In the genomic region with DNA sequence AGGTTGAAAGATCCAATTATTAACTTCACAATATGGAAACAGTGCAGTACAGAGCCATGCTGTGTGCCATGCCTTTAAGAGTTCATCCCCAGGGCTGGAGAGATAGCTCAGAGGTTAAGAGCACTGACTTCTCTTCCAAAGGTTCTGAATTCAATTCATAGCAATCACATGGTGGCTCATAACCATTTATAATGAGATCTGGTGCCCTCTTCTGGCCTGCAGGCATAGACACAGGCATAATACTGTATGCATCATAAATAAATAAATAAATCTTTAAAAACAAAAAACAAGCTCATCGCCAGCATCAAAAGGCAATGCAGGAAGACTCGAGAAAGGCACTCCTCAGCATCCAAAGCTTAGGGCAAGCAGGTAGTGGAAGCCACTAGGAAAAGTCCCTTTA, we compare ENCODE assay signal across 18 mouse cellular contexts. TPM values are rescaled to one million over a fixed set of nuclear protein-coding genes. Genes with fewer than 3 reads are reported as not detected.
DNase-seq lines count a peak whose midpoint lies in the region; ATAC-seq and TF ChIP-seq lines count a peak whose summit lies in the region.
"Had no signal": no experiment of that assay in that cellular context is flagged by ENCODE, and none has a peak within 500 bp of the region (broad histone marks: within the 10 kb centered on the region; RNA-seq: fewer than 3 reads in every experiment).

No protein-coding gene starts in this region.

- H3K27me3 ChIP-seq in liver, embryonic 14.5 days (ENCODE audit: control insufficient read depth, insufficient read depth, low read length): no peaks in the 10 kb centered on the region
- no peaks in the 10 kb centered on the region for H3K27me3 ChIP-seq in liver, embryonic 11.5 days (replicated peaks; ENCODE audit: control insufficient read depth, insufficient read depth, low read length)
- H3K27me3 ChIP-seq: heart, embryonic 12.5 days had no signal

- no peak overlapping the region for H3K4me2 ChIP-seq in liver, embryonic 14.5 days (ENCODE audit: low read depth)
- no peak overlapping the region for H3K4me2 ChIP-seq in liver, embryonic 11.5 days
- H3K4me2 ChIP-seq: heart, embryonic 12.5 days had no signal

- intact Hi-C loops in gastrocnemius, adult 2 months (cut with DNase I): no loop called here
- intact Hi-C loops in gastrocnemius, postnatal 14 days (cut with DNase I; ENCODE audit: low total_unique reads): no loop called here

- TF ChIP-seq EP300 in liver, embryonic 14.5 days (IDR thresholded peaks at IDR 0.05; ENCODE audit: low read depth): no peak

- H3K36me3 ChIP-seq in liver, embryonic 14.5 days (replicated peaks; ENCODE audit: control insufficient read depth, insufficient read depth, low read depth): peaks cover 9% of the 10 kb centered on the region
- H3K36me3 ChIP-seq in liver, embryonic 11.5 days (ENCODE audit: control insufficient read depth, insufficient read depth, low read length): peaks cover 4% of the 10 kb centered on the region; the same call in 1 of the 2 replicates

- no peaks in the 10 kb centered on the region for H3K9me3 ChIP-seq in liver, embryonic 14.5 days (ENCODE audit: control insufficient read depth, low read length)
- no peaks in the 10 kb centered on the region for H3K9me3 ChIP-seq in liver, embryonic 11.5 days (ENCODE audit: control insufficient read depth, low read length)
- H3K9me3 ChIP-seq: embryonic facial prominence, embryonic 10.5 days; heart, embryonic 12.5 days; limb, embryonic 10.5 days had no signal

- H3K27ac ChIP-seq in gastrocnemius, adult 2 months: no peak overlapping the region
- no peak overlapping the region for H3K27ac ChIP-seq in liver, embryonic 14.5 days
- no peak overlapping the region for H3K27ac ChIP-seq in liver, embryonic 11.5 days (ENCODE audit: low read depth, low read length)
- H3K27ac ChIP-seq: embryonic facial prominence, embryonic 10.5 days; limb, embryonic 10.5 days had no signal

- H3K4me3 ChIP-seq in gastrocnemius, adult 2 months: no peak overlapping the region
- H3K4me3 ChIP-seq in liver, embryonic 14.5 days (ENCODE audit: insufficient read depth in 1 of 2, low read depth in 2 of 2, low read length in 2 of 2): no peak overlapping the region
- H3K4me3 ChIP-seq in liver, embryonic 11.5 days (ENCODE audit: low read depth, low read length): no peak overlapping the region
- H3K4me3 ChIP-seq: embryonic facial prominence, embryonic 10.5 days; erythroblast, embryonic 14.5 days; heart, embryonic 12.5 days; limb, embryonic 10.5 days had no signal

- TF ChIP-seq CTCF in gastrocnemius, adult 2 months (IDR thresholded peaks at IDR 0.05): peak; percentile 40
- peak; percentile 34; the same call in 1 of the 2 replicates for TF ChIP-seq CTCF in liver, embryonic 14.5 days (IDR thresholded peaks at IDR 0.05; ENCODE audit: low read depth)

- H3K4me1 ChIP-seq in liver, embryonic 14.5 days (replicated peaks; ENCODE audit: control insufficient read depth in 2 of 2, insufficient read depth in 2 of 2, low read length in 1 of 2): no peaks in the 10 kb centered on the region
- no peaks in the 10 kb centered on the region for H3K4me1 ChIP-seq in liver, embryonic 11.5 days (replicated peaks; ENCODE audit: control insufficient read depth, insufficient read depth, low read length)
- H3K4me1 ChIP-seq: embryonic facial prominence, embryonic 10.5 days; heart, embryonic 12.5 days; limb, embryonic 10.5 days had no signal

- no peak for ATAC-seq in liver, embryonic 14.5 days (ENCODE audit: insufficient read depth)
- ATAC-seq in liver, embryonic 11.5 days (replicated peaks; ENCODE audit: low FRiP score): no peak
- ATAC-seq: forebrain, embryonic 16.5 days had no signal

- WGBS in liver, embryonic 14.5 days (ENCODE audit: insufficient replicate concordance): 75% methylated on average over 2 of the region's 2 CpGs
- 87% methylated on average over 2 of the region's 2 CpGs for WGBS in liver, embryonic 11.5 days

- DNase-seq in gastrocnemius, adult 2 months: no peak
- DNase-seq in gastrocnemius, postnatal 14 days: no peak
- no peak for DNase-seq in liver, embryonic 14.5 days (ENCODE audit: low read depth in 3 of 3, low spot score in 3 of 3)
- DNase-seq in liver, embryonic 11.5 days (ENCODE audit: low spot score): no peak
- DNase-seq in B cell, adult 2 months: peak; percentile 17 to 23
- DNase-seq in induced T-regulatory cell, adult 2 months (ENCODE audit: low read depth): peak; percentile 18
- DNase-seq in right cerebral cortex, adult 18-20 months: no peak
- no peak for DNase-seq in left cerebral cortex, adult 11 months (ENCODE audit: low spot score)
- DNase-seq: adrenal gland, postnatal 25 days; cerebellum, adult 9-11 months; heart, postnatal 4 days; kidney, postnatal 10 days; lung, adult 18-20 months had no signal

- no peak overlapping the region for H3K9ac ChIP-seq in liver, embryonic 14.5 days (replicated peaks)
- H3K9ac ChIP-seq in liver, embryonic 11.5 days (ENCODE audit: low read depth, low read length): no peak overlapping the region
- H3K9ac ChIP-seq: heart, embryonic 12.5 days had no signal

RNA-seq across cellular contexts. Expression of a gene that starts 37.5 kb away (rescaled TPM):
- 10 to 100 TPM; 34.7 to 36.1 TPM for total RNA-seq in gastrocnemius, adult 2 months (2021)
- total RNA-seq in gastrocnemius, postnatal 14 days (2021): 10 to 100 TPM; 25.4 to 26.0 TPM
- polyA plus RNA-seq in liver, embryonic 14.5 days (2012; rRNA removed): 4.0 and 4.7 TPM in 2 replicates
- 6.7 and 9.8 TPM in 2 replicates for polyA plus RNA-seq in liver, embryonic 14.5 days (2014; fragmentation: Nextera tagmentation; extraction: Ambion mirVana)
- polyA plus RNA-seq in liver, embryonic 11.5 days (2014; fragmentation: Nextera tagmentation; extraction: Ambion mirVana): 22.1 and 26.9 TPM in 2 replicates

Comparison
In these comparisons a context has a peak if more than half of its experiments do, and no peak if none do; other contexts are left out.
1. DNase-seq: peak in B cell, adult 2 months (2 of 2) and induced T-regulatory cell, adult 2 months (single experiment); none in gastrocnemius, adult 2 months (single experiment), gastrocnemius, postnatal 14 days (single experiment), liver, embryonic 14.5 days (0 of 3), liver, embryonic 11.5 days (single experiment), right cerebral cortex, adult 18-20 months (single experiment) and left cerebral cortex, adult 11 months (single experiment).